Mouse (Mus musculus) layer of hippocampus, adult 2 months (tissue): ENCODE data around the gene Krt26. TPM values are rescaled to one million over a fixed set of nuclear protein-coding genes. Genes with fewer than 3 reads are reported as not detected.

Experiments
- DNase-seq, 2 experiments: peaks; one replicate each; pipeline ENCODE4 v3.0.0; 2022; ENCODE audit warnings: low spot score in 2 of 2
- H3K27ac ChIP-seq: fragments of 200-600 bp; 2 replicates; pipeline ENCODE4 v1.8.1; 2022
- H3K4me3 ChIP-seq: fragments of 200-600 bp; 2 replicates; pipeline ENCODE4 v1.8.1; 2022; ENCODE audit warnings: mild to moderate bottlenecking
- CTCF ChIP-seq: fragments of 200-600 bp; conservative IDR thresholded peaks from 2 replicates; pipeline ENCODE4 v1.8.1; 2022; ENCODE audit warnings: antibody characterized with exemption, mild to moderate bottlenecking, moderate library complexity
- long read RNA-seq, 2 experiments: library from polyadenylated mRNA; stranded (forward); transcript quantifications; one replicate each; pipeline ENCODE4 v2.0.0; 2021; ENCODE audit warnings: borderline mapping rate in 2 of 2
- total RNA-seq, 2 experiments: library from RNA; stranded (reverse); gene quantifications; 2 replicates each; pipeline ENCODE4 v1.2.3; 2021

Gene Krt26
- not detected for total RNA-seq
- long read RNA-seq, experiment 1: 0 reads
- long read RNA-seq, experiment 2: 0 reads

GRCm38 (mm10) chr11:99337866-99338265 is at the start of gene Krt26:
Krt26 (minus strand) TSS chr11:99337966.
- Histone ChIP-seq H3K27ac (no peak within 1 kb of the TSS), H3K4me3 (no peak within 1 kb of the TSS)
- no peak for TF ChIP-seq CTCF
- DNase-seq: no peak

DNA sequence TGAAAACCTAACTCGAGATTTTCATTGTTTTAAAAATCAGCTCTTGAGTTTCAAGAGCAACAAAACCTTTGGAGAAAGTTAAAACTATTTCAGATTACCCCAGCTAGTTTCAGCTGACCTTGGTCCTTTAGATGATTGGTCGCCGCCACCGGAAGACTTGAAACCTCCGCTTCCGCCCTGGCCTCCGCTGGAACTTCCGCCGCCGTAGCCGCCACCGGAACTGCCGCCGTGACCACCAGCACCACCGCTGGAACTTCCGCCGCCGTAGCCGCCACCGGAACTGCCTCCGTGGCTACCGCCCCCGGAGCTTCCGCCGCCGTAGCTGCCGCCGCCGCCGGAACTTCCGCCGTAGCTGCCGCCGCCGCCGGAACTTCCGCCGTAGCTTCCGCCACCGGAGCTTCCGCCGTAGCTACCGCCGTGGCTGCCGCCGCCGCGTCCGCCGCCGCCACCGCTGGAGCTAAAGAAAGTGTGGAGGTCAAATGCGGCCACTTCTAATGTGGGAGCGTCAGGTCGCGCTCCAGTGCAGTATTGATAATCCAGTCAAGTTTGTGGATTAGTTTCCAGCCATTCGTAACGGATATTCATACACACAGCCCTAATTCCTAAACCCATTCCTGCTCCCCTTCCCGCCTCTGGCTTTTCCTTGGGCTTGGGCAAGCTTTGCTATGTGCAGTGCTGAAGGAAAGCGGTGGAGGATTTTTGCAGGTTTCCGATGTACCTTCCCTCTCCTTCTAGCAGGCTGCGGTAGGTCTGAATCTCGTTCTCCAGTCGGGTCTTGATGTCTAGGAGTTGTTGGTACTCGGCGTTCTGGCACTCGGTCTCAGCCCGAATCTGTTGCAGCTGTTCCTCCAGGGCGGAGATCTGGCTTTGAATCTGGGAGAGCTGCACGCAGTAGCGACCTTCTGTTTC is 48.3 kb upstream of the Krt26 start:
- DNase-seq: peak; percentile 89
- peak overlapping the region; percentile 70 for H3K4me3 ChIP-seq
- TF ChIP-seq CTCF: no peak
- H3K27ac ChIP-seq: peak overlapping the region; percentile 97

DNA sequence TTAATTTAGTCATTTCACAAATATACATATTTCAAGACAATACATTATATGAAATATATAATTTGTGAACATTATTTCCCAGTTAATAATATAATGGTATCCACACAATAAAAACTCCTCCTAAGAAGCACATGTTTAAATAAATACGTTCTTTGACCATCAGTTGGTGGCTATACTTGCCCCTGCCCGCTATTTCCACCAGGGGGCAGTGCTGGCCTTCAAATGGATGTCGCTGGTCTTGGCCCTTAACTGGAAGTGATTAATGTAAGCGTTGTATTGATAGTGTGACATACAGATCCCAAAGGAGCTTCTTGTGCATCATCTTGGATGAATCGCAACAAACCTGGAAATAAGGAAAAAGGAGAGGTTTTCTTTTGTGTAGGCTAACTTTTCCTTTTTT is 41.8 kb upstream of the Krt26 start:
- no peak overlapping the region for H3K4me3 ChIP-seq
- peak; percentile 73 to 84 for DNase-seq
- no peak overlapping the region for H3K27ac ChIP-seq
- TF ChIP-seq CTCF: peak; percentile 100

GRCm38 (mm10) chr11:99374803-99375202 is 37.0 kb upstream of the Krt26 start, which contains the start of gene Krt28:
Krt28 (minus strand) TSS chr11:99374903.
- TF ChIP-seq CTCF: no peak
- no peak within 1 kb of the TSS for H3K4me3 ChIP-seq
- no peak for DNase-seq
- H3K27ac ChIP-seq: no peak within 1 kb of the TSS

DNA sequence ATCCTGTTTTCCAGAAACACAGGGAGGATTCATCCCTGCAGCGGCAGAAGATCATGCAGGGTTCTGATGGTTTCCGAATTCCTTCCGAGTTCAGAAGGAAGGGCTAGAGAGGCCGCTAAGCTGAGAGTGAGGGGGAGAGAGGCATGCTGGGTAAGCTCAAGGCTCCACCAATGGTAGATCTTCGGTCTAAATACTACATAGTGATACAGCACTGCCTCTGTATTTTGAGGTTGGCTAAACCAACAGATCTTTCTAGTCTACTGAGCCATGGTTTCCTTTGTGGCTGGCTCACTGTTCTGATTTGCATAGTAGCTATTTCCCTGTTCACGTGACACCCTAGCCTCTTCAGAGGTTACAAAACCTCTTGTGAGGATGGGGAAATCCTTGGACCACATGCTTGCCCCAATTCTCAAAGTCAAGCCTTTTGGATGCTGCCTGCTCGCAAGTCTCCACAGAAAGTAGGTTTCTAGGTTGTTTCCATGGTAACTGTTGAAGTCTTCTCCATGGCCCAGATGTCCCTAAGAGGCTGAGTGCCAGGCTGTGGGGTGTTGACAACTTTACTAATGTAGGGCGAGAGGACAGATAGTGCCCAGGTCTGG is 32.2 kb upstream of the Krt26 start:
- no peak for TF ChIP-seq CTCF
- Histone ChIP-seq H3K4me3 (no peak overlapping the region), H3K27ac (0 out of 2 replicates have a peak overlapping the region, but pooled peaks have one; percentile 8)
- DNase-seq: peak; percentile 47 to 78

GRCm38 (mm10) chr11:99369229-99369628 is 31.5 kb upstream of the Krt26 start:
- Histone ChIP-seq H3K4me3 (no peak overlapping the region), H3K27ac (no peak overlapping the region)
- DNase-seq: no peak
- TF ChIP-seq CTCF: peak; percentile 76

- Histone ChIP-seq H3K4me3 (no peak overlapping the region), H3K27ac (no peak overlapping the region)
- TF ChIP-seq CTCF: peak; percentile 48
- no peak for DNase-seq
Observed at GRCm38 (mm10) chr11:99366791-99367190, 29.0 kb upstream of the Krt26 start.

GRCm38 (mm10) chr11:99364412-99364811 is 26.6 kb upstream of the Krt26 start:
- DNase-seq: peak; percentile 58 to 66
- no peak overlapping the region; the same call in 1 of the 2 replicates for H3K4me3 ChIP-seq
- TF ChIP-seq CTCF: peak; percentile 85

GRCm38 (mm10) chr11:99361423-99361822 is 23.7 kb upstream of the Krt26 start:
- Histone ChIP-seq H3K27ac (no peak overlapping the region), H3K4me3 (no peak overlapping the region)
- no peak for DNase-seq
- TF ChIP-seq CTCF: no peak

More at GRCm38 (mm10) chr11:99364412-99364811, 26.6 kb upstream of the Krt26 start:
- H3K27ac ChIP-seq: no peak overlapping the region

DNA sequence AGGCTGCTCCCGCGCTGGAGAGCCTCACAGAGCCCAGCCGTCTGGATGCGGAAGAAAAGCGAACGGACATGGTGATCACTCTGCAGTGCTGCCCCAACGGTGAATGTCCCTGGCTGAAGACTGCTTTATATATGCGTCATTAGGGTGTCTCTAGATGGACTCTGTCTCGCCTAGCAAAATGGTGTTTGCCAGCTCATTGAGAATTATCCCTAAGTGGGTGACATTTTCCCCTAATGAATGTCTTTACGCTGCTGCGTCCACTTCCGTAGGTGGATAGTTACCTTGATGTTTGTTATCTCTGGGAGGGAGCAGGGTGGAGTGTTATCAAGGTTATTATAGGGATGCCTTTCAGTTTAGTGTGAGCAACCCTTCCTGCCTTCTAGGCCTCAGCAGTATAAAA is 13.2 kb upstream of the Krt26 start, which contains the start of gene Krt27:
Krt27 (minus strand) TSS at position 101 of the 400 bp plus-strand sequence.
- Histone ChIP-seq H3K27ac (no peak within 1 kb of the TSS), H3K4me3 (no peak within 1 kb of the TSS)
- TF ChIP-seq CTCF: no peak
- DNase-seq: no peak

DNA sequence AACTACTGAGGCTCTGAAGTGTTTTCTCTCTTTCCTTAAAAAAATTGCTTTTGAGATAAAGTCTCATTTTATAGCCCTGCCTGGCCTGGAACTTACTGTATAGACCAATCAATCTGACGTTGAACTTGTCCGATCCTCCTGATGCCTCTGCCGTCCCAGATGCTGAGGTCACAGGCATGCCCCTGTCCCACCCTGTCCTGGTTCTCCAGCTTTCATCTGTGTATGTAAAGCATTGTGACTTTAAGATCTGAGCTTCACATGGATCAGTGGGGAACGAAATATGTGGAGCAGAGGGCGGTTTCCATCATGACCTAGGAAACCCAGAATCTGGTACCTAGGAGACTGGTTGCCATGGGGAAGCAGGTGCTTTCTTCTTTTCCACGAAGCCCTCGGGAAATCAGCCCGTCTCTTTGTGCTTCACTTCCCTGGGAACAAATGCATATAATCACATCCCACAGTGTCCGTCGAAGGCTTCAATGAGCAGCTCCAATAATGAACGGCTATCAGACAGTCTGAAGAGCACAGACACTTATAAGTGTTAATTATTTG is 1.6 kb upstream of the Krt26 start:
- TF ChIP-seq CTCF: no peak
- H3K4me3 ChIP-seq: no peak overlapping the region
- H3K27ac ChIP-seq: no peak overlapping the region
- no peak for DNase-seq

GRCm38 (mm10) chr11:99333426-99333825 is 4.3 kb downstream of the Krt26 start:
- H3K4me3 ChIP-seq: no peak overlapping the region; the same call in 1 of the 2 replicates
- DNase-seq: peak; percentile 80
- TF ChIP-seq CTCF: no peak
- no peak overlapping the region for H3K27ac ChIP-seq

GRCm38 (mm10) chr11:99329655-99330054 is 8.1 kb downstream of the Krt26 start:
- H3K27ac ChIP-seq: no peak overlapping the region
- DNase-seq: no peak
- no peak overlapping the region for H3K4me3 ChIP-seq
- no peak for TF ChIP-seq CTCF
